Mouse (Mus musculus) thymus, postnatal 25 days (tissue): ENCODE results near the gene Orc1.

Experiments used
- DNase-seq: peaks from one replicate; pipeline ENCODE4 v3.0.0; 2022

Gene Orc1

DNA sequence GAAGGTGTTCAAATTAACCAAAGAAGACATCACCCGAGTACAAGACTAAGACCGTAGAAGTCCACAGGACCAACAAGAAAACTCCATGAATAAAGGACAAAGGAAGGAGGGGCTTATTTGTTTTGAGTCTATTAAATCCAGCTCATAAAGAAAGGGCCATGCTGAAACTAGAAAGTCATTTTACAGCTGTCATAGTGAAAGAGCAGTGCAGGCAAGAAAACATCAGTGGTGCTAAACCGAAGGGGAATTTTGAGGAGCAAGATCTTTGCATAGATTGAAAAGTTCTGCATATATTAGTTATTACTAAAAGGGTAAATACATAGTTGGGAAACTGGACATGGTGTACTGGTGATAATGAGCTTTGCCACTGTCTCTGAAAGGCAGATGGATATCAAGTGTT lies 58.5 kb downstream of the Orc1 start:
- DNase-seq: no peak

DNA sequence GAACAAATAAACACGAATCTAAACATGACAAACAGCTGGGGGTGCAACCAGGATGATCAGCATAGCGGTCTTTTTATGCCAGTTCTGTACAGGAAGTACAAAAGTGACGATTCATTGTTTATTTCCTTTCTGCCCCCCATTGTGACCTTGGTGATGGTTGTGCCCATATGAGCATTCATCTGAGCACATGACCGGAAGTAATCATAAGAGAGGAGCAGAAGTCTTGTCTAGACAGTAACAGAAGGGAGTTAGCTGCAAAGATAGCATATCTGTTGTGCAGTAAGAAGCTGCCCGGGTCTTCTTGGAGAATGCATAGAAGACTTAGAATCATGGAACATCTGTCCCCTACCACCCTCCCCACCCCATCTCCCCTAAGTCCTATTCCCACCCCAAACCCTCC lies 59.5 kb downstream of the Orc1 start:
- peak; percentile 9 for DNase-seq

DNA sequence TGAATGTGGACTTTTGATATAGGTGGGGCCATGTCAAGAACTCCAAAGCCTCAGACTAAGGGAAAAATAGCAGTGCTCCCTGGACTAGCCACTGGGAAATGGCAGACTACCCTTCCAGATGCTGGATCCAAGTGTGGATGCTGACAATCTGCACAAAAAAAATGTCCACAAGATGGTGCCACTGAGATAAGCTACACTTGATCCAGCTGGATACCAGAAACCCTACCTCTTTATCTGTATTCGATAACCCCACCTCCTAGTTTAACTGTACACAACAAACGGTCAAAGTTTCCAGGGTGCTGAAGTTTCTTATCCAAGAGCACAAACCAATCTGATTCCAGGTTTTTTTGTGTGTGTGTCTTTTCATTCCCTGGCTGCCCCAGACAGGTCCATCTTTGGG lies 85.2 kb downstream of the Orc1 start:
- DNase-seq: no peak
